Mouse (Mus musculus) mouse trophoblast stem cell (cell line): ENCODE measurements around the gene Apba3.

Experiments
- in situ Hi-C, 2 experiments: fragments of 300-500 bp; cut with MseI, MboI; formaldehyde crosslinking; loops; 2 replicates in 1 of 2; 3 replicates in 1 of 2; pipeline ENCODE4 v1.15.1; 2025

Apba3 gene

DNA sequence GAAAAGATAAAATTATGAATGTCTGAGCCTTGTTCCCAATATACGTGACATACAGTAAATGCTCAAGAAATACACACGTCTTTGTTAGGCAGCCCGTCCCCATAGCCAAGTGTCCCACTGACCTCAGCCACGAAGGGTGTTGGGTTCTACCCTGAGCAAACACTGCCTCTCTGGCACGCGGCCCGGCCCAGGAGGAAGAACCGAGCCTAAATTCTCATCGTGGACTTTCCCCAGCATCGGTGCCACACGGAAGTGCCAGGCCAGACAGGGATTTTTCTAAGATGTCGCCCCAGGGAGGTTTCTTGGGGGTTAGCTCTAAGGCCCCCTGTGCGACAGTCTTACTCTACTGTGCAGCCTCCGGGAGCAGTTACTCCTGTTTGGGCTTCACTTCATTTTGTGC lies 23.1 kb downstream of the Apba3 start:
- in situ Hi-C loops, result loop anchor here (5.0 kb wide), 1 partner anchor 52 kb away; the partner anchor contains the start of gene Gipc3 (in 2 of the 2)

DNA sequence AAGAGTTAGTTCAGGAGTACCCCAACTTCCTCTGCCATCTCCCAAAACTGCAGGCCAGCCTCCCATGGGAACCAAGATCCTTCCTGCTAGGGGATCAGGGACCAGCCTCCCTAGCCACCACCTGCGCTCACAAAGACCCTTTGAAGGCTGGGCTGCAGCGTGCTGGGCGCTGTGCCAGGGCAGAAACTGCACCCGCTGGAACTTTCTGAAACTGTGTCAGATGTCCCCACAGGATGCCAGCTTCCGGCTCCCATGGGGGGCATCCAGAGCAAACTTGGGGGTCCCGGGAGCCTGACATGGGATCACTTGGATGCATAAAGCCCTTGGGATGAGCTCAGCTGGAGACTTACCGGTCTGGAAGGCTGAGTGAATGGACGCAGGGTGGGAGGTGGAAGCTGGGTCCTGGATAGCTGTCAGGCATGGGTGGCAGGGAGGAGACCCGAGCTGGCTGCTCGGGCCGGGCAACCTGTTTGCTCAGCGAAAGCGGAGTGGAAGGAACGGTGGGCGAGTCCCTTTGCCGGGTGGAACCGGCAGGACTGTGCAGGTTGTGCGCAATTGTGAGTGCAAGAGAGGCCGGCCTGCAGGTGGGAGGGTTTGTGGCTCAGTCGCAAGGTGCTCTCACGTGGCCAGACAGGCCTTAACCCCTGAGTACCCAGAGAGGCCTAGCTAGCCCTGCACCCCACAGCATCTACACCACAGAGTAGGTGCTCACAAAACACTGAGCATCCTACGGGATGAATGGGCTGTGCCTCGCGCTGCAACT lies 24.1 kb downstream of the Apba3 start:
- in situ Hi-C loops, result no loop called here

DNA sequence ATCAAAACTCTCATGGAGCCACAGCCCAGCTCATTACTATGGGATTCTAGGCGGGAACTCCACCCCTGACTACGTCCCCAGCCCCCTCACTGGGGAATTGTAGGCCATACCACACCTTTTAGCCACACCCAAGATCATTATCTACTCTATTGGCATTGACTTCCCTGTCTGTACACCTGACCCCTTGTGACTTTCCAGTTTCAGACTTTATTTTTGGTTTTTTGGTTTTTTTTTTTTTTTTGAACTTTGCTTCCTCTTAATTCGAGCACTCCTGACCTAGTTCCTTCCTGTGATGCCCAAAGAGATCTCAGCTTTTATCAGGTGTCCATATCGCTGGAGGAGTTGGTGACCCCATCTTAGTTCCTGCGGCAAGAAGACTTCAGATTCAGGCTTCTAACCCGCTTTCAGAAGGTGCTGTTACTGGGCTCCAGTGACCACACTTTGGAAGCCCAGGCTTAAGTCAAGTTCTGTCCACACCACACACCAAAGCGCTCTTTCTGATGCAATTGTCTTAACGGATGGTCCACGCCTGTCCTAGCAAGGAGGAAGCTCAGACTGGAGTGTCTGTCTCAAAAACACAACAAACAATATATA lies 24.8 kb downstream of the Apba3 start, which contains the start of gene Tjp3:
TSS of gene Tjp3 (minus strand) at position 71 of the 594 bp plus-strand sequence.
- in situ Hi-C loops, result no loop called here

DNA sequence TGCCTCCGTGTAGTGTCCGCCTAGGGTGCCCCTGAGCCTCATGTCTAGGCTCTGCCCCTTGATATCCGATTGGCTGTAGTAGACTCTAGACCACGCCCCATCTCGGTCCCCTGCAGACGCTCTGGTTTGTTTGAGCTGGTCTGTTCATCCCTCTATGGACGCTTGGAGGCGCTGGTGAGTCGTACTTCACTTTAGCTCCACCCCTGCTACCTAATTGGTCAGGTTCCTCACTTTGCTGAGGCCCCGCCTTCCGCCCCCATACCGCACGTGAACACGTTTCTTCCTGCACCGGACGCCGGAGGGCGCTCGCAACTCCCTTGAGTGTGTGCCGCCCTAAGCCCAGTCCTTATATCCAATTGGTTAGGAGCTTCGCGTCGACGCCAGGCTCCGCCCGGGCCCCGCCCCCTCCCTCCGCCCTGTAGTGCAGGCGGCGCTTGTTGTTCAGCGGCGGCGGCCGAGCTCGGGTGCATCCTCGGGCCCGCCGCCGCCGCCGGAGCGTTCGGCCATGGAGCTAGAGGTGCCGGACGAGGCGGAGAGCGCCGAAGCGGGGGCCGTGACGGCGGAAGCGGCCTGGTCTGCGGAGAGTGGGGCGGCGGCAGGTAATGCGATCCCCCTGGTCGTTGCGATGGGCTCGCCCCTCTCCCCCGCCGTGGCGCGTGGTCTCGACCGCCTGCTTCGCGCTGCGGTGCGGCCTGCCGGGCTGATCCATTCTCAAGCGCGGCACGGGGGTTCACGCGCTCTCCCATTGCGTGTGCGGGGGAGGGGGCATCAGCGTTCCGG lies 26.0 kb downstream of the Apba3 start, which contains the start of gene Pip5k1c:
TSS of gene Pip5k1c (plus strand) at position 410 of the 780 bp plus-strand sequence.
- in situ Hi-C loops, result no loop called here

DNA sequence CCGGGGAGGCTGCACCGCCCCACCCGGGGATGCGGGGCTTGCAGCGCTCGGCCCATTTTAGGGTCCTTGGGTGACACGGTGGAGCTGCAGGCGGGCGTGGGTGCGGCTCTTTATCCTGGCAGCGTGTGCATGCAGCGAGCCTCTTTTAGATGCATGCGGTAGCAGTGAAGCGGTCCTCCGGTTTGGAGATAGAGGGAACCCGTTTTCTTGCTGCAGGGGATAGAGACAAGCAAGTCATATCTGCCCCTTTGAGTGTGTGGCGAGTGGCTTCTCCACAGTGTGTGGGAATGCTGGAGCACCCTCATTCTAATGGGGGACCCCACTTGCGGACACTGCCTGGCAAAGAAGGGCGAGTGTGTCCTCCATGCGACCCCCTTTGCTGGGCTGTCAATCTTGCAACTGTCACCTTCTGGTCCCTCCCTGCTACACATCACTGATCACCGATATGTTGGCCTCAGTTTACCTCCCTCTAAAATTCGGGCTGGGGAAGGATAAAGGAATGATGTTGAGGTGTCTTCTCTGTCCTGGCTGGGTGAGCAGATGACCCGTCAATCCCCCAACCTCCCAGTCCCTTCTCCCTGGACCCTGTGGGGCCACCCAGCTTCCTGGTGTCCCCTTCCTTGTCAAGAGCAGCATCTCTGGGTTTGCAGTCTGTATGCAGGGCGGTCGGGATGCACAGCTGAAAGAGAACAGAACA lies 26.7 kb downstream of the Apba3 start:
- in situ Hi-C loops, result no loop called here

DNA sequence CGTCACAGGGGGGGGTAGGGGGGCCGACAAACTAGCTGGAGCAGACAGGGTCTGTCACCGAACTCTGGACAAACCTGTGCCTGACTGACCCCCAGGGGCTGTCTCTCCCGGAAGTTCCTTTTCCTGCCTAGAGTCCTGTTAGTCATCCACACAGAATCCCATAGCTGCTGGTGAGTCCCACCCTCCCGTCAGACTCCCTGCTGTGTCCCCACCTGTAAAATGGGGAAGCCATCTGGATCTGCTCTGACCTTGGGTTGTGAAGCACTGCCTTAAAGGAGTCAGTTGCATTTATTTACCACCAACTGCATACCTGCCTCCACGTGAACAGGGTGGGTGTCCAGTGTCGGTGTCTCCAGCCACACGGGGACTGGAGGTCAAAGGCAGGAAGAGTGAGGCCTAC lies 27.7 kb downstream of the Apba3 start:
- in situ Hi-C loops, result no loop called here

DNA sequence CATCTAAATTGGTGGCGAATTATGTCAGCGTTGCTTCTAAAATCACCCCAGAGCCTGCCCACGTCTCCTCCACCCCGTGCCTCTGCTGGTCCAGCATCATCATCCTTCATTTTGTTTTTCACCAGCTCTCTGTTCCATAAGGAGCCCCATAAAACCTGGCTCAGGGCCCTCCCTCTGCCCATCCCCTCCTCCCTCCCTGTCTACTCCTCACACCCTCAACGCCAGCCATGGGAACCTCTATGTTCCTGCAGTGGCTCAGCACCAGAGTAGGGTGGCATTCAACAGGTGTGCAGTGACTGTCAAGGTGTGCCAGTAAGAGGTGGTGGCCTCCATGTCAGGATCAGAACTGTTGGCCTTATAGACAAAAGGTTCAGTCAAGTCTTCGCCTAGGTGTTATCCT lies 28.4 kb downstream of the Apba3 start:
- in situ Hi-C loops, result no loop called here

DNA sequence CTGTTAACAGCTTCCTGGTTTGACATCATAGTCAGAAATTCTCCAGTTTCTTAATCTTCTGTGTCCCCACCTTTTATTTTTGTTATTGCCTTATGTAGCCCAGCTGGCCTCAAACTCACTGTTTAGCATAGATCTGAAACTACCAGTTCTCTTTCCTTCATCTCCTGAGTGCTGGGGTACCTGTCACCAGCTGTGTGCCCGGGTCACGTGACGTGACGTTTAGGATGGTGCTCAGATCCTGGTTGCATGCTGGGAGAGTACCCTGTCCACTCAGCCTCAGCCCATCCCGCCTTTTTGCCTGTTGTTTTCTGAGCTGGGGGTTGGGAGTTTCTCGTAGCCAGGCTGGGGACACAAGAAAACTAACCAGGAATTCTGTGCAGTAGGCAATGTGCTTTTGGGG lies 30.5 kb downstream of the Apba3 start:
- in situ Hi-C loops, result no loop called here

DNA sequence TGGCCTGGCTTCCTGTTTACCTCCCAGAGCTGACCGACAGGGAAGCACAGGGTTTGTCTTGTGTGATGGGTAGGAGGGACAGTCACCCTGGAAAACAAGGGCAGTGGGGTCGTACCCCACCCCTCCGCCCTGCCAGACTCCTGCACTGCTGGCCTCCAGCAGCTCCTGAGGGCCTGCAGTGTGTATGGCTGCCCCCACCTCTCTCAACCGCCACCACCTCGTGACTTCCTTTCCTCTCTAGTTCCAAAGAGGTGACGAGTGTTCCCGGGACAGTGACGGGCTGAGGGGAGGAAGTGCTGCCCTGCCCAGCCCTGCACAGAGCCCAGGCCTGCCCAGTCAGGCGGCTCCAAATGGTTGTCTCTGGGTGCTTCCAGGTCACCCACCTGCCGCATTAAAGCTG lies 31.1 kb downstream of the Apba3 start:
- in situ Hi-C loops, result no loop called here

DNA sequence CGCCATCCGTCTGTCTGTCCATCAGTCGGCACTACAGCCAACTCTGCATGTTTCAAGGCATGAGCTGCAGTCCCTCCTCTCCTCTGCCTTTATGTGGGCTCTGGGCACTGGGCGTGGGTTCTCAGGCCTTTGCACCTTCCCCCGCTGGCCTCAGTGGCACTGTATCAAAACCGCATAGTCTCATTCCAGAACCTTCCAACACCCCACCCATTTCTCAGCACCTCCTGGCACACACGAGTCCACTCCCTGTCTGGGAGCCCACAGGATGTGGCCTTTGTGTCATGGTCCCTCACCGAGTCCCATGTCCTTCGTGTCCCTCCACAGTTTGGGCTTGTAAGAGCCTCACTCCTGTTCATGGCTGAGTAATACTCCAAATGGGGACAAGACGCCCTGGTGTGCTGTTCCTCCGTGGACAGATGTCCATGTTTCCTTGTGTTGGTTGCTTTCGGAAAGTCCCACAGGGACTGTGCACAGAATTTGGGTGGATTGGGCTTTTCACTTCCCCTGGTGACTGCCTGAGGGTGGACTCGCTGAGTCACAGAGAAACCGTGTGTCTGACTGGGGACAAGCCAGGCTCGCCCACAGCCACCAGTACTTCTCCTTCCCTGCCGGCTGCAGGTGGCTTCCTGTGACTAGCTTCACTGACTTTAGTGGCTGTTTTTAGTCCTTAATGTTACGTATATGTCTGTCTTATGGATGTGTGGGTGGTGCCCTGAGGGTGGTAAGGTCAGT lies 31.8 kb downstream of the Apba3 start:
- in situ Hi-C loops, result no loop called here

DNA sequence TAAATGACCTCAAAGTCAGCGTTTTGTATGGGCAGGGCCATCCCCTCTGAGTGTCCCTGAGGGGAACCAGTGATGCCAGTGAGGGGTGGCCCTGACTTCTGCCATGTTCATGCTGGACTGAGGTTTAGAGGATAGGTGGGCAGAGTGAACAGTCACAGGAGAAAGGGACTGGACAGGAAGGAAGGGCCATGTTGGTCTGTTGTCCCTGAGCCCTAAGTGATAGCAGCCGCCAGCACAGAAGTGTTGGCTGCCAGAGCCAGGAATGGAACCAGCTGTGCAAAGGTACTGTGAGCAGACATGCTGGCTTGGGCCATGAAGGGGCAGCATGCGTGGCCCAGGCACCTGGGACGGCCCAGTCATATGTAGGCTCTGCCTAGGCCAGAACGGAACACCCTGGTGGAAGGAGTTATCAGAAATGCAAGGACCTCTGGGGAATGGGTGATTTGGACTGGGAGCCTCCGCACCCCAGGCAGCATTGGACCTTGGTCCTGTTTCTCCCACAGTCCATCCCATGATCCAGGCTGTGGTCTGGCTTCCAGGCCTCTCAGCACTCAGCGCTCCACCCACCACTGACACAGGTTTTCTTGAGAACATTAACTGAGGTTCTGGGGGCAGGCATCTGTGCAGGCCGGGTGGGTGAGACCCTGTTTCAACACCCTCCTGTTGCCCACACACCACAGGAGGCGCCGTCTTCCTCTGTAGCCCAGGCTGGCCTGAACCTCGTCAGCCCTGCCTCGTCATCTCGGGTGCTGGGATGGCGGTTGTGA lies 33.0 kb downstream of the Apba3 start:
- in situ Hi-C loops, result no loop called here

DNA sequence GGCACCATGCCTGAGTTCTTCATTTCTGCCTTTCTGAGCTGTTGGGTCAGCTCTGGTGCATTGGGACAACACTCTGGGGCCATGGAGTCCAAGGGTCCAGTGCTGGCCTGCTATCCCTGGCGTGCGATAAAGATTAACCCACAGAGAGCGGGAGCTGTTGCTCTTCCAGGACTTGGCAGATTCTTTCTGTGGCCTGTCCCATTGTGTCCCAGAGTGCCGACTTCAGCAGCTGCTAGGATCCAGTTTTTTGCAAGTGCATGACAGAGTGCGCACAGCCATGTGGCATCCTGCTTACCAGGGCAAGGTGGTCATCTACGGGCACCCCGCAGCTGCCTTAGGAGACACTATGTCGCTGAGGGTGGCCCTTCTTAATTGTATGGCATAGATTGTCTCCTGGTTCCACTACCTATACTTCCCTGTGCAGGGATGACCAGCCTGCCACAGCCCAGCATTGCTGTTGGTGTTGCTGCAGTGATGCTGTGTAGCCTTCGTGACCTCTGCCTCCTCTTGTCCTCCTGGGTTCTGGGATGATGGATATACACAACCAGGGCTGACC lies 33.7 kb downstream of the Apba3 start:
- in situ Hi-C loops, result no loop called here

DNA sequence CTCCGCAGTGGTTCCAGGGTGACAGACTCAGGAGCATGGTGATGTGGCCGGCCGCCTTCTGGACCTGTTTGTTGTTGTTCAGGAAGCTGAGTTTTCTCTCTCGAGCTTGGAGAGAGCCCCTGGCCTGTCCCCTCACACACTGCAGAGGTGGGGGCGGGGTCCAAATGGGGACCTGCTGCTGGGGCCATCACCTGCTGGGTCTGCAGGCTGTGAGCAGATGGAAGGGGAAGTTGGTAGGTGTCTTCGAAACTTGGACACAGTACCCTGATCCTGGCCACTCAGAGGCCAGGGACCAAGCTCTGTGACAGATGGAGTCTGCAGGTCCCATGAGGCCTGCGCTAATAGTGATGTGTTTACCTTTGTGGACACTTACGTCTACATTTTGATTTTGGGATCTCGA lies 34.6 kb downstream of the Apba3 start:
- in situ Hi-C loops, result no loop called here

DNA sequence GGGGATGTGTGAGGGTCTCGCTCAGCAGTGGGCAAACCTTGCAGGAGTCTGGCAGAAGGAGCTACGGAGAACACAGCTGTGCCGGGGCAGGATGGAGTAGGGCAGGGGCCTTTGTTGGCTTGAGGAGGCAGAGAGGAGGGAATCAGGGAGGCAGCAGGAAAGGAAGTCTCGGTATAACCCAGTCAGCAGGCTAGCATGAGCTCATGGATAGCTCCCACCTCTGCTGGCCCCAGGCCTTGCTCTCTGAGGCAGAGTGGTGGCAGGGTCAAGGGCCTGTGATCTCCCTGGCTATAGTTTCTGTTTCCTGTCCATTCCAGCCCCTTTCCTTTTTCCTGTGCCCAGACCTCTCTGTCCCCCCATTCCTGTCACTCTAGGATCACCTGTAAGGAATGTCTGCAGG lies 35.5 kb downstream of the Apba3 start:
- in situ Hi-C loops, result no loop called here

DNA sequence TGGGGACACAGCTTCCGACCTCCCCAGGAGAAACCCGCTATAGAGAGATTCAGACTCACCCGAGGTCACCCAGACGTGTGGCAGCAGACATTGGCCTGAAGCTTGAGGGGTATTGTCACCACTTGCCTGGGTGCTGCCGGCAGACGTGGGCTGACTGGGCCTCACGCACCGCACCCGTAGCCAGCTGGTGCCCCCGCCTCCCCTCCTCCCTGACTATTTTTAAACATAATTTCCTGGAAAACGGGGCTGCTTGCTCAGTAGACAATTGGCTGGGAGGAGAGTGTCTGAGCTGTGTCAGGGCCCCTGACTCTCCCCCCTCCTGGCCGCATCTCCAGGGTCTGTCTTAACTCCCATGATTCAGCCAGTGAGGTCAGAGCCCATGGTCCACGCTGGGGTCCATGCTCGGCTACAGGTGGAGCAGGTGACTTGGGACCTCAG lies 36.0 kb downstream of the Apba3 start:
- in situ Hi-C loops, result no loop called here

DNA sequence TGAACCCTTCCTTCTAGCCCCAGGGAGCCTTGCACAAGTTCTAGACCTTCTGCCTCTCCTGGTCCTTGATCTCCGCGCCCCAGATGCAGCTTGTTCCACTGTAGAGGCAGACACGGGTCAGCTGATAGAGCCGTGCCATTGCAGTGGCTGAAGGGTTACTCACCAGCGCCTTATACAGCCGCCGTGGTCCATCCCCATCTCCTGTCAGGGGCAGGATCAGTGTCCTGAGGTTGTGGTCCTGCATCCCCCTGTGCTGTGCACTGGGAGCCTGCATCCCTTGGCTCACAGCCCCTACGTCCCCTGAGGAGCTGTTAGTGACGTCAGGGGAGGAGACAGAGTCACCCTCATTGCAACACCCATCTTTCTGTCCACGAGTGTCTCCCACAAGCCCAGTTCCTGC lies 36.5 kb downstream of the Apba3 start:
- in situ Hi-C loops, result no loop called here

DNA sequence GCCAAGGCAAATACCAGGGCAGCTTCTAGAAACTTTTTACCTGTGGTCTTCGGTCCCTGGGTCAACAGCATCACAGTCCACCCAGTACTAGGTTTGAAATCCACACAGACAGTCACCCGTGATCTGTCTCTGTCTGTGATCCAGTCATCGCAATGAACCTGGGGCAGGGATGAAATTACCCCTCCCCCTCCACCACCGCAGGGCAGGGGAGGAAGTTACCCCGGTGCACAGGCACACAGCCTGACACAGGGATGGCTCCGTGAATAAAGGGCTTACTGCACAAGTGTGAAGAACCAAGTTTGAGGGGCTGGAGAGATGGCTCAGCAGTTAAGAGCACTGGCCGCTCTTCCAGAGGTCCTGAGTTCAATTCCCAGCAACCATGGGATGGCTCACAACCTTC lies 37.0 kb downstream of the Apba3 start:
- in situ Hi-C loops, result no loop called here

DNA sequence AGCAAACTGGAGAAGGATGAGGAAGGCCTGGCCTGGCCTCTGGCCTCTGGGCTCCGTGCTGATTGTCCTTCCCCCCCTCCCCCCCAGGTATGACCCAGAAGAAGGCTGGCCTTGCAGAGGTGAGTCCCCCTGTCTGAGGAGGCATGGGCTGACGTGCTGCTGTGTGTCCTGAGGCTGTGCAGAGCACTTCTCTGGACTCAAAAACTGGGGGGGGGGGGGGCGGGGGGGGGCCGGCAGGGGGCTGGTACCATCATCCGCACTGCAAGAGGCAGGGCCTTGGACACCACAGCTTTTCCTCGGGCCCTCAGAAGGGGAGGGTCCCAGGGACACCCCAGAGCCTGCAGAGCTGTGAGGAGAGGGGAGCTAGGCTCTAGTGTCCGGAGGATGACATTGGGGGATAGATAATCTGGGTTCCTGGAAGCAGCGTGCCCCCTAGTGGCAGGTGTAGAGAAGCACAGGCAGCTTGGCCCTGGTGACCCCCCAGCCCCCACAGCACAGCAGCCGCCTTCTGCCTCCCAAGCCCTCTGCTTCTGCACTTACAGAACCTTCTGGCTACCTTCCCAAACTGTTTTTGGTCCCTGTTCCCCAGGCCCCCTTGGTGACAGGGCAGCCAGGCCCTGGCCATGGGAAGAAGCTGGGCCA lies 38.0 kb downstream of the Apba3 start:
- in situ Hi-C loops, result no loop called here

DNA sequence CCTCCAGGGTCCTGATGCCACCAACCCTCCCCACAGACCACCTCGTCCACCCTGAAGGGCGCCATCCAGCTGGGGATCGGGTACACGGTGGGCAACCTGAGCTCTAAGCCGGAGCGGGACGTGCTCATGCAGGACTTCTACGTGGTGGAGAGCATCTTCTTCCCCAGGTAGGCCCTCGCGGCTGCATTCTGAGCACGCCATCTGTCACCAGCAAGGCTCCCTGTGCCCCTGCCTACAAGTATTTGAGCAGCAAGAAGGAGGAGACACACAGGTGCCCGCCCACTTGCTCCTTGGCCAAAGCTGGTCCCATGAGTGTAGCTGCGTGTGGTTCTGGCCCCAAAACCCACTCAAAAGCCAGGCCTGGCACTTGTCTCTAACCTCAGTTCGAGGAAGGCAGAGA lies 38.9 kb downstream of the Apba3 start:
- in situ Hi-C loops, result no loop called here
